Mouse (Mus musculus) forebrain, embryonic 14.5 days (tissue): ENCODE results near the gene Gpha2. TPM values are rescaled to one million over a fixed set of nuclear protein-coding genes. Genes with fewer than 3 reads are reported as not detected.

Experiments used
- ATAC-seq: fragments of 200-750 bp; cut with Nextera tagmentation; 2 replicates; pipeline ENCODE4 v1.8.0; 2017; ENCODE audit warnings: mild to moderate bottlenecking, moderate library complexity
- DNase-seq: peaks from one replicate; pipeline ENCODE4 v3.0.0-alpha.2; 2015; ENCODE audit warnings: low spot score
- H3K27ac ChIP-seq: fragments of 300-500 bp; sonication (generic); 2 replicates; pipeline ENCODE4 v1.5.1; 2014; ENCODE audit warnings: low read depth, mild to moderate bottlenecking, control low read depth, low read length, moderate library complexity
- H3K27me3 ChIP-seq: fragments of 300-500 bp; sonication (generic); replicated peaks from 2 replicates; pipeline ENCODE4 v1.6.1; 2014; ENCODE audit warnings: low read length, control low read depth, mixed read lengths; ENCODE audit not compliant: control insufficient read depth, insufficient read depth
- H3K36me3 ChIP-seq: fragments of 300-500 bp; sonication (generic); 2 replicates; pipeline ENCODE4 v1.6.1; 2014; ENCODE audit warnings: low read length, control low read depth; ENCODE audit not compliant: control insufficient read depth, insufficient read depth
- H3K4me1 ChIP-seq: fragments of 300-500 bp; sonication (generic); 2 replicates; pipeline ENCODE4 v1.6.1; 2014; ENCODE audit warnings: antibody characterized with exemption, low read length, control low read depth; ENCODE audit not compliant: control insufficient read depth, insufficient read depth
- H3K4me2 ChIP-seq: fragments of 300-500 bp; sonication (generic); 2 replicates; pipeline ENCODE4 v1.6.1; 2014; ENCODE audit warnings: mild to moderate bottlenecking, control low read depth, low read length
- H3K4me3 ChIP-seq: fragments of 300-500 bp; sonication (generic); 2 replicates; pipeline ENCODE4 v1.5.1; 2014; ENCODE audit warnings: low read depth, low read length, control low read depth
- H3K9ac ChIP-seq: fragments of 300-500 bp; sonication (generic); 2 replicates; pipeline ENCODE4 v1.6.1; 2014; ENCODE audit warnings: mild to moderate bottlenecking, low read length, control low read depth, moderate library complexity
- H3K9me3 ChIP-seq: fragments of 300-500 bp; sonication (generic); replicated peaks from 2 replicates; pipeline ENCODE4 v1.6.1; 2016; ENCODE audit warnings: low read length, control low read depth, mixed read lengths; ENCODE audit not compliant: control insufficient read depth
- WGBS: fragments of 180-500 bp; shearing (Covaris S2); extraction: QIAGEN DNeasy Blood & Tissue Kit; methylation state at CpG from one replicate; pipeline ENCODE4 v1.1.7; 2014; 5-methylcytosine and 5-hydroxymethylcytosine counted together
- polyA plus RNA-seq: library from polyadenylated mRNA; unstranded; fragments of >200 nt; fragmentation: Nextera tagmentation; extraction: Ambion mirVana; gene quantifications from 2 replicates; pipeline ENCODE4 v1.2.1, GENCODE M21; 2014

Gene Gpha2
- polyA plus RNA-seq, 1 experiment from 2014 or later: not detected

DNA sequence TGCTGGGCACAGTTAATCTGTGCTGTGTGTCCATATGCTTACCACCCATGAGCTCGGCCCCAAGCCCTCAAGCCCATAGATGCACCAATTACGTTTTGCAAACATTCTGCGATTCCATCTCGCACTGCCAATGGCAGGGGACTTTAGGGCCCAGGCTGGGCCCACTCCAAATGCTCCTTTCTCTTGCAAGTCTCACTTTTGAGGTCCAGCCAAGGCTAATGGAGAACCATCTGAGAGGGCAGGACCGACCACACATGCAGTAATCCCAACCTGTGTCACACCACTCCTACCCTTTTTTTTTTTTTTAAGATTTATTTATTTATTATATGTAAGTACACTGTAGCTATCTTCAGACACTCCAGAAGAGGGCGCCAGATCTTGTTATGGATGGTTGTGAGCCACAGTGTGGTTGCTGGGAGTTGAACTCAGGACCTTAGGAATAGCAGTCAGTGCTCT, 39.6 kb downstream of the Gpha2 start:
- no peak for DNase-seq

DNA sequence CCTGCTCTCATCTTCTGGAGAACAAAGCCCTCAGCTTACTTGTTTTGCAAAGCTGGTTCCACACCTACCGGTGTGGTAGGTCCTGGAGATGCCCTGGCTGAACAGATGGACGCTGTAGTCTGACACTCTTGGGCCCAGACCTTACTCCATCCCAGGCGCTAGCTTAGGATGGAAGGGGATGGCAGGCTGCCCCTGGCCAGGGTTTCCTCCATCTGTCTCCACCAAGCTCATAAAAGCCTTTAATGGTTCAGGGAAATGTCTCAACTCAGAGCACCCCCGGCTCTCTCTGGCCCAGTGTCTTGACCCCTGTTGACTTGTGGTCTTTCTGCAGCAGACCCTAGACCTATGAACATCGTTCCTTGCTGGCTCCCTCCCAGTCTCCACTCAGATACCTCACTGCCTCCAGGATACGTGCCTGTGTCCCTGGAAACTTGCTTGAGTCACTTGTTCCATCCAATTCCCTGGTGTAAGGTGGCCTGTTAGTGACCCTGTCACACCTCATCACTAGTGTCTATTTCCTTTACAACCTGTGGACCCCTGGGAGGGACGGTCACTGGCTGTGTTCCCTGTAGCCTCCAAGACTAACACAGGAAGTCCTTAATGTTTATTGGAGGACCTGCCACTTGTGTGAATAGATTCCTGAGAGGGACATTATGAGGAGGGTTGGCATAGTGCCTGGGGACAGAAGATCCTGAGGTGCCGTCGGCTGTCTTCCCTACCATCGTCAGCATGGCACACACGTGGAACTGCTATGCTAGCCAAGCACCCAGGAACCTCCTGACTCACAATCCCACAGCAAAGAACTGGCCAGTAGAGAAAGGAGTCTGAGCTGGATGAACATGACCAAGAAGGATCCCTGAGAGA, 41.4 kb downstream of the Gpha2 start:
- H3K4me1 ChIP-seq: no peaks in the 10 kb centered on the region
- H3K9ac ChIP-seq: no peak overlapping the region
- H3K27me3 ChIP-seq: no peaks in the 10 kb centered on the region
- 79% methylated on average over 11 of the region's 11 CpGs for WGBS
- ATAC-seq (no peak), DNase-seq (no peak)
- no peak overlapping the region for H3K4me2 ChIP-seq
- peaks cover 2% of the 10 kb centered on the region; the same call in 1 of the 2 replicates for H3K36me3 ChIP-seq
- no peak overlapping the region for H3K4me3 ChIP-seq
- no peak overlapping the region for H3K27ac ChIP-seq
- no peaks in the 10 kb centered on the region for H3K9me3 ChIP-seq

More for the DNA sequence above, 39.6 kb downstream of the Gpha2 start:
- no peaks in the 10 kb centered on the region for H3K9me3 ChIP-seq
- H3K4me1 ChIP-seq: no peaks in the 10 kb centered on the region
- ATAC-seq: no peak
- no peak overlapping the region for H3K9ac ChIP-seq
- no peaks in the 10 kb centered on the region for H3K27me3 ChIP-seq
- 60% methylated on average over 6 of the region's 6 CpGs for WGBS
- no peak overlapping the region for H3K4me3 ChIP-seq
- no peak overlapping the region for H3K4me2 ChIP-seq
- H3K27ac ChIP-seq: no peak overlapping the region
- H3K36me3 ChIP-seq: peaks cover 20% of the 10 kb centered on the region

DNA sequence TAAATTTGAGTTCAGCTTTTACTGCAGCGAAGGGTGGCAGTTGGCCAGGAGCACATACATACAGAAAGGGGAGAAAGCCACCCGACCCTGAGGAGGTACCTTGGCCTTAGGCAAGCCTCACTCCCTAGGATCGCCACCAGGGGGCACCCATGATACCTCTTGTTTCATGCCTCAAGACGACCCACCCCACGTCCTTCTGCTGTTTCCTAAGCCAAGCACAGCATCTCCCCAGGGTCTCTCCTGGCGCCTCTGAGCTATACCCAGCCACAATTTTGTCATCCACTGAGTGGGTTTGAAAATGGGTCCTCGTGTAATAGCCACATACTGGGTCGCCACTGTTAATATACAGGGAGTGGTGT, 42.0 kb downstream of the Gpha2 start:
- Histone ChIP-seq H3K27ac (no peak overlapping the region), H3K9me3 (no peaks in the 10 kb centered on the region), H3K36me3 (no peaks in the 10 kb centered on the region), H3K4me1 (no peaks in the 10 kb centered on the region), H3K9ac (no peak overlapping the region), H3K27me3 (no peaks in the 10 kb centered on the region), H3K4me2 (no peak overlapping the region), H3K4me3 (no peak overlapping the region)
- WGBS: 14% methylated on average over 8 of the region's 8 CpGs
- ATAC-seq (peak; percentile 68; the same call in 1 of the 2 replicates), DNase-seq (peak; percentile 93)

DNA sequence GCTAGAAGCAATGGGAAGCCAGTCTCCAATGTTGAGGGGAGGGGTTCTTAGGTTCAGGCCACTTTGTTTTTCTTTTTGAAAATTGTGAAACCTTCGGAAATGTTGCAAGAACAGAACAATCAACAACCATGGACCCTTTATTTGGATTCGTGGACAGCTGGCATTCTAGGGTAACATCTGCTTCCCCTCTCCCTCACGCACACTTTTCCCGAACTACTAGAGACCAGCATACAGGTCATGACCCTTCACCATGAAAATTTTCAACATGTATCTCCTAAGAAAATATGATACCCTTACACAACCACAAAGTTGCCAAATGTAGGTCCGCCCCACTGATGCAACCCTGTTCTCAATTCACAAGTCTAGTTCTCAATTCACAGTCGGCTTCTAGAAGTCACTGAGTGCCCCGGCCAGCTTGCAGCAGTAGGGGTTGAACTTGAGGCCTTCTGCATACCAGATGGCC, 42.5 kb downstream of the Gpha2 start:
- DNase-seq (no peak), ATAC-seq (no peak)
- WGBS: 87% methylated on average over 7 of the region's 7 CpGs
- Histone ChIP-seq H3K27ac (no peak overlapping the region), H3K4me3 (no peak overlapping the region), H3K9me3 (no peaks in the 10 kb centered on the region), H3K4me1 (no peaks in the 10 kb centered on the region), H3K9ac (no peak overlapping the region), H3K27me3 (no peaks in the 10 kb centered on the region), H3K4me2 (no peak overlapping the region), H3K36me3 (no peaks in the 10 kb centered on the region)

DNA sequence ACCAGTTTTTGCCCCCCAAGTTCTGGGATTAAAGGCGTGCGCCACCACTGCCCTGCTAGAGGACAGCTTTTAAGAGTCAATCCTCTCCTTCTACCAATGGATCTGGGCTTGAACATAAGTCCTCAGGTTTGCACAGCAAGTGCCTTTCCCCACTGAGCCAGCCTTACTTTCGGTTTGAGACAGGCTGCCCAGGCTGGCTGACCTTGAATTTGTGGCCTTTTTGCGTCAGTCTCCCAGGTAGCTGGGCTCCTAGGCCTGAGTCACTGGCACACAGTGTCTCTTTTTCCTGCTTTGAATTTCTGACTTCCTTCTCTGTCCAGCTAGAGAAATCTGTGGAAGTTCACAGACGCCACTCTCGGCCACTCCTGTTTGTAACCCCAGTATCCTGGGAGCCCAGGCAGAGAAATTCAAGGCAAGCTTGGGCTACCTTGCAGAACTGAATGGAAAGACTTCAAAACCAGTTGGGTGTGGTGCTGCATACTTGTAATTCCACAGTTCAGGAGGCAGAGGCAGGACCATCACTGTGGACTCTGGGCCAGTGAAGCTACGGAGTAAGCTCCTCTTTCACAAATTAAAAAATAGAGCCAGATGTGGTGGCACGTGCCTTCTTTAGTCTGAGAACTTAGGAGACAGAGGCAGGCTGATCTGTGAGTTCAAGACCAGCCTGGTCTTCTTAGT, 43.8 kb downstream of the Gpha2 start:
- Histone ChIP-seq H3K4me3 (no peak overlapping the region), H3K27ac (no peak overlapping the region), H3K27me3 (no peaks in the 10 kb centered on the region), H3K4me2 (no peak overlapping the region), H3K4me1 (no peaks in the 10 kb centered on the region), H3K9me3 (no peaks in the 10 kb centered on the region), H3K9ac (no peak overlapping the region), H3K36me3 (no peaks in the 10 kb centered on the region)
- no peak for DNase-seq
- 86% methylated on average over 8 of the region's 8 CpGs for WGBS
- ATAC-seq: no peak

DNA sequence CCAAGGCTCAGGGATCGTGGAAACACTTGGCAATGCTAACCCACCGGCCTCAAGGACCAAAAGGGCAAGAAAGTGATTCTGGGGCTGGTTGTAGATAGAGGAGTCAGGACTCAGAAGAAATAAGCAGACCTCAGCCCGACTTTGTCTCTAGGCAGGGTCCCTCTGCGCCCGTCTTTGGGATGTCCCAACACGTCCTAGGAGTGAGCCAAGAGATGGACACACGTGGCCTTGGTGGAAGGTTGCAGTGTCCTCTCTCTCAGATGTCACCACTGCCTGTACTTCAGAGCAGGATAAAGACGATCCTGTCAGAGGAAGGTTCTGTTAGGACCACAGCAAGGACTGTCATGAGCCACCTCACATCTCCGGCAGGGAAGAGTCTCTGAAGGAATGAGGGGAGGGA, 44.5 kb downstream of the Gpha2 start:
- H3K4me2 ChIP-seq: no peak overlapping the region
- H3K9ac ChIP-seq: no peak overlapping the region
- H3K9me3 ChIP-seq: no peaks in the 10 kb centered on the region
- no peaks in the 10 kb centered on the region for H3K27me3 ChIP-seq
- no peak overlapping the region for H3K27ac ChIP-seq
- WGBS: 62% methylated on average over 9 of the region's 9 CpGs
- H3K4me3 ChIP-seq: no peak overlapping the region
- DNase-seq (no peak), ATAC-seq (no peak)
- no peaks in the 10 kb centered on the region for H3K36me3 ChIP-seq
- H3K4me1 ChIP-seq: peaks cover 4% of the 10 kb centered on the region; the same call in 1 of the 2 replicates

DNA sequence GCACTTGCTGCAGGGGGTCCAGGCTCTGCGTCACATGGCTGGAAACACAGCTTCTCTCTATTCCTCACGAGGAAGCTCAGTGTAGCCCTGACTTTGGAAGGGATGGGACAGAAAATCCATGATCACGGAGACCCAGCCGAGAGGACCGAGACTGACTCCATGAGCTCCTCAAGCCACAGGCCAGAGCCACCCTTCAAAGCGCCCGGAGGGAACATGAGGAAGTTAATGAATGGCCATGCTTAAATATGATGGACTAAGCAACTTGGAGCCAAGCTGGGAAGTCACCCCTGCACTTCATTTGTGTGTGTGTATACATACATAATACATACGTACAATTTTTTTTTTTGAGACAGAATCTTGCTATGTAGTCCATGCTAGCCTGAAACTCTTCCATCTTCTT, 45.0 kb downstream of the Gpha2 start:
- ATAC-seq (no peak), DNase-seq (no peak)
- no peak overlapping the region for H3K4me2 ChIP-seq
- no peaks in the 10 kb centered on the region for H3K9me3 ChIP-seq
- H3K36me3 ChIP-seq: no peaks in the 10 kb centered on the region
- 30% methylated on average over 8 of the region's 8 CpGs for WGBS
- peaks cover 6% of the 10 kb centered on the region; the same call in 1 of the 2 replicates for H3K4me1 ChIP-seq
- no peak overlapping the region for H3K27ac ChIP-seq
- 0 out of 2 replicates have a peak overlapping the region, but pooled peaks have one; percentile 29 for H3K9ac ChIP-seq
- no peaks in the 10 kb centered on the region for H3K27me3 ChIP-seq
- no peak overlapping the region for H3K4me3 ChIP-seq

DNA sequence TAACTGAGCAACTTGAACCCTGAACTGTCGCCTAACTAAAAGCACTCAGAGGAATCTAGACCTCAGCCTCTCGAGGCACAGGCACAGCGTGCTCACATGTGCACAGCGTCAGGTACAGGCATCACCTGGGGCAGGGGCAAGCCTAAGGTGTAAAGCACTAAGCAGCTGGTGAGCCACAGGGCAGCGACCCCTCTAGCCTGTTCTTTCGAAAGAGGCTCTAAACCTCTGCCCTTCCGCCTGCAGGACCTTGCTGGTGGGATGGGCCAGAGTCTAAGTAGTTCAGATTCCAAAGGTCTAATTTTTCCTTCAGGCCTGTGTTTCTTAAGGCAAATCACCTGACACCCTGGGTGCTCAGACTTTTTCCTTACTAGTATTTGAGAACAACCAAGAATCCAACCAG, 45.9 kb downstream of the Gpha2 start:
- H3K4me2 ChIP-seq: no peak overlapping the region
- H3K27ac ChIP-seq: no peak overlapping the region
- no peaks in the 10 kb centered on the region for H3K27me3 ChIP-seq
- DNase-seq: no peak
- H3K36me3 ChIP-seq: no peaks in the 10 kb centered on the region
- no peaks in the 10 kb centered on the region for H3K9me3 ChIP-seq
- no peak overlapping the region for H3K9ac ChIP-seq
- no peak overlapping the region for H3K4me3 ChIP-seq
- WGBS: 68% methylated on average over 7 of the region's 7 CpGs
- no peak for ATAC-seq
- H3K4me1 ChIP-seq: peaks cover 6% of the 10 kb centered on the region; the same call in 1 of the 2 replicates

DNA sequence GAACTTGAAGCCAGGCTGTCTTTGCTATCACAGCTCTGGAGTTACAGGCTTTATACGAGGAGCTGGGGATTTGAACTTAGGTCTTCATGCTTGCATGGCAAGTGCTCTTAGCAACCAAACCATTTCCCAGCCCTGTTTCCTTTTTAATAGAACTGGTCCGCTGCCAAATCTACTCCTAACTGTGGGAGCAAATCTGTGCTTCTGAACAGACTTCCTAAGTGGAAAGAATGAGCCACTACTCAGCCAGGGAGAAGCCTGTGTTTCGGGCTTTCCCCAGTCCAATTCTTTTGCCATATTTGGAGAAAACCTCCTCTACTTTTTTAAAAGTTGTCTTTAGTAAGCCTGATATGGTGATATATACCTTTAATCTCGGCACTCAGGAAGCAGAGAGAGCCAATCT, 46.6 kb downstream of the Gpha2 start:
- Histone ChIP-seq H3K4me2 (no peak overlapping the region), H3K4me1 (peaks cover 6% of the 10 kb centered on the region), H3K9ac (no peak overlapping the region), H3K36me3 (no peaks in the 10 kb centered on the region), H3K9me3 (no peaks in the 10 kb centered on the region), H3K27me3 (no peaks in the 10 kb centered on the region), H3K27ac (no peak overlapping the region), H3K4me3 (no peak overlapping the region)
- WGBS: 86% methylated on average over 4 of the region's 4 CpGs
- DNase-seq (no peak), ATAC-seq (no peak)
